Mouse (Mus musculus) natural killer cell, adult 2 months (primary cell): ENCODE measurements around the gene Ifi27.
"Not testable (repeated sequence)": the region's sequence is repeated elsewhere in the genome, so short reads cannot be mapped to it uniquely, and the experiment has no call there.

Experiments
- DNase-seq, 2 experiments: peaks; one replicate each; pipeline ENCODE4 v3.0.0; 2022; ENCODE audit warnings: low spot score in 2 of 2

The Ifi27 gene

DNA sequence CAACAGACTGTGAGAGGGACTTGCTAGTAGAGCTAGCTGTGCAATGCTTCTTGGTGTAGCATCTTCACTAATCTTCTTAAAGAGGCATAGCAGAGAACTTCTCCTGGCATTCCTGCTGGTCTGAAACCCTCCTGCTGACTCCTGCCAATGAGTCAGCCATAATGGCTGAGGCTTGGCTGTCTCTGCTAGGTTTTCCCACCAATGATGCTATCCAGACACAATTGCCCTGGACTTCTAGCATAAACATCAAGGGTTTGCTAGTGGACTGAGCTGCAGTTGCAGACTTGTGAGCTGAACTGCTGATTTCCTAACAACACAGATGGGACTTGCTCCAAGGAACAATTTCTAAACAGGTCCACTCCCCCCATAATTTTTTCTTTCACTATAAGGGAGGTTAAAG lies 19.4 kb downstream of the Ifi27 start:
- no peak for DNase-seq

DNA sequence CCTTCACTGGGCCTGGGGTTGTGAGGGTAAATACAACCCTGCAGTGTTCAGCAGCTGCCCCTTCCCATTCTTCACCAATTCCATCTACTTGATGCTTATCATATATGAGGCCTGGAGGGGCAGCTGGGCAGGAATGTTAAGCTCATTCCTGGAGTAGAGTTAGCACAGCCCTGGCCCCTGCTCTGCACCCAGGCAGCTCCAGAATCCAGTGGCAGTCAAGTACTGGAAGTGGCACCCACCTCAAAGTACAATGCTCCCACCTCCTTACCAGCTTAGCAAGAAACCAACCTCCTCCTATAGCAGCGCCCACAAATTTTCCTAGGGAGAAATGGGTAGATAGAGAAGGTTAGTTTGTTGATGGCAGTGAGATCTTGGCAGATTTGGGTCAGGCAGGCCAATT lies 22.7 kb downstream of the Ifi27 start:
- DNase-seq: not testable (repeated sequence)

DNA sequence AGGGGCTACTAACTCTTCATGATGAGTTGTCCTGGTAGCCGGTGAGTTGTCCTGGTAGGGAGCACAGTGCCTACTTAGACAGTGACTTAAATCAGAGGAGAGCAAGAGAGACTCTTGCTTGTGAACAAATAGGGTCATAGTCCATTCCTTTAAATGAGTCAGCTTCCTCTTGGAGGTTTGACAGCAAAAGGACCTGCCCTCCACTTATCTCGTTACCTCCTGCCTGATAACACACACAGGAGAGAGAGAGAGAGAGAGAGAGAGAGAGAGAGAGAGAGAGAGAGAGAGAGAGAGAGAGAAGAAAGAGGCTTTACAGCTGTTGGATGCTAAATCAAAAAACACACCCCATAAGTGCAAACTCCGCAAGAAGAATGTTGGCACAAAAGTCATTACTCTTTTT lies 23.1 kb downstream of the Ifi27 start, which contains the start of gene Ifi27l2b:
Gene Ifi27l2b, minus strand, starts transcription at position 84 of the 400 bp plus-strand sequence.
- no peak for DNase-seq

DNA sequence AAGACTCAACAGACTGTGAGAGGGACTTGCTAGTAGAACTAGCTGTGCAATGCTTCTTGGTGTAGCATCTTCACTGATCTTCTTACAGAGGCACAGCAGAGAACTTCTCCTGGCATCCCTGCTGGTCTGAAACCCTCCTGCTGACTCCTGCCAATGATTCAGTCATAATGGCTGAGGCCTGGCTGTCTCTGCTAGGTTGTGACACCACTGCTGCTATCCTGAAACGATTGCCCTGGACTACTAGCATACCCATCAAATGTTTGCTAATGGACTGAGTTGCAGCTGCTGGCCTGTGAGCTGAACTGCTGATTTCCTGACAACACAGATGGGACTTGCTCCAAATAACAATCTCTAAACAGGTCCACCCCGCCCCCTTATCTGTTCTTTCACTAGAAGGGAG lies 40.5 kb downstream of the Ifi27 start:
- no peak for DNase-seq

DNA sequence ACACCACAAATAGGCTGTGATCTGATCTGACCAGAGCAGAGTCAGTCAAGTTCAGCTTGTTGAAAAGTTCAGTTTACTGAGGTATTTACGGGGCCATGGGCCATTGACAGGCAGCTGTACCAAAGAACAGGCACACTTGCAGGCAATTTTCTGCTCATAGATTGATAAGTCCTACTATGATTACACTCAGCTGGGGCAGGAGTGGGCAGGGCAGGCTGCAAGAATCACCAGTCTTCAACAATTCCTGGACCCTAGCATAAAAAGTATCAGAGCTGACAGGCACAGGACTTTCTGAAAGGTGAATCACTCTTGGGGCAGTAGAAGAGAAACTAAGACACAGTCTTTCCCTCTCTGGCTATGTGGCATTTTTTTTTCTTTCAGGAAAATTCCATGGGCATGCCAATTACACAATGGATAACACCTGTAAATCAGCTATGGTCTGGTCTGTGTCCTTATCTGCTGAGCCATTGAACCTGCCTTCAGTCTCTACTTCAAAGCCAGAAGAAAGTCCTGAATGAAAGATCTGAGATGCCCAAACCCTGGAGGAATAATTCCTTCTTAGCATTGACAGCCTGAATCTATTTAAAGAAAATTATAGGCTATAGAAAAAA lies 42.9 kb downstream of the Ifi27 start:
- DNase-seq: no peak

DNA sequence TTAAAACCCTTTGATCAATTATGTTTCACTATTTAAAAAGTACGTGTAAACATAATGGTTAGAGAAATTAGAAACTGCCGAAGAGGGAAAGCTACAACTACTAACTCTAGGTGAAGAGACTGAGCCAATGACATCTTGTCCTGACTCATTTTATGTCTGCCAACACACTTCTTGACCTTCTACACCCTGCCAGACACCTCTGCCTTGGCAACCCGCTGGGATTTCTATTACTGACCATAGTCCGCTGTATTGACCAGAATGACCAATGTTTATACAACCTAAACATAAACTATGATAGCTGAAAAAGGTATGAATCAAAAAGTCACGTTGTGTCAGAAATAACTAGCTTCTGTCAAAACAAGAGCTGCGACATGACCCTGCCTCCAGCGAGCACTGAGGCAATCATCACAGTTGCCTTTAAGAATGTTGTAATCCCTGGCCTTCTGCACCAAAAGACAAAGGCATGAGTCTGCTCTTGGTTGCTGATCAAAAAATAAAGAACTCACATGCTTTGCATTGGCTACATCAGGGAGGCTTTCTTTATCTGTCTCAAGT lies 43.5 kb downstream of the Ifi27 start:
- DNase-seq: no peak

DNA sequence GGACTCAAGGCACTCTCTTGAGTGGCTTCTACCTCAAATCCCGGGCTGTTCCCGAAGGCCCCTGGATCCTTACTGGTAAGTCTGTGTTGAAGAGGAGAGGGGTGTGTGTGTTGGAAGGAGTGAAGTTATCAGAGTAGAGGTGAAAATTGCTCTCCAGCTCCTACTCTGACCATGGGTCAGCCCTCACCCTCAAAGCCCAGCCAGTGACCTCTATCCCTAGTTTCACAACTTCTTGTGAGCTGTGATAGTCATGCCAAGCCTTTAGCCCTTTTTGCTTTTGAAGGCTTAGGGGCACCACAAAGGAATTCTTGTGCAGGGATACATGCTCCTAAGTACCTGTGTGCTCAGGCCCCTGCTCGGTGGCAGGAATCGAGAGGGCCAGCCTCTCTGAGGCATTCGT lies 47.7 kb downstream of the Ifi27 start:
- no peak for DNase-seq

DNA sequence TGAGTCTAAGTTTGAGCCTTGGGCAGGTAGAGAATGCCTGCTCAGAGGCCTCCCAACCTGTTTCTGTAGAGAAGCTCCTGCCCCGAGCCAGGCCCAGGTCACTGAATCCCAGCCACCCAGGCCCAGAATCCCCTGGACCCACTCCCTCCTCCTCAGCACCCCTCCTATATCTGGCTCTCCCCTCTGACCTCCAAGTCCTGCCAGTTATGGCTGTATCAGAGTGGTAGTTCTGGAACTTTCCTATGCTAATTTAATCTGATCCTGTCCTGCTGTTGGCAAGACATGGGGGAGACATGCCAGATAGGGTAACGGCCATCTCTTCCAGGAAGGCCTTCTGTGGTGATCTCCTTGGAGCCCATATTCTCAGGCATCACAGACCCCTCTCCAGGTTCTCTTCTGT lies 48.8 kb downstream of the Ifi27 start:
- DNase-seq: no peak

DNA sequence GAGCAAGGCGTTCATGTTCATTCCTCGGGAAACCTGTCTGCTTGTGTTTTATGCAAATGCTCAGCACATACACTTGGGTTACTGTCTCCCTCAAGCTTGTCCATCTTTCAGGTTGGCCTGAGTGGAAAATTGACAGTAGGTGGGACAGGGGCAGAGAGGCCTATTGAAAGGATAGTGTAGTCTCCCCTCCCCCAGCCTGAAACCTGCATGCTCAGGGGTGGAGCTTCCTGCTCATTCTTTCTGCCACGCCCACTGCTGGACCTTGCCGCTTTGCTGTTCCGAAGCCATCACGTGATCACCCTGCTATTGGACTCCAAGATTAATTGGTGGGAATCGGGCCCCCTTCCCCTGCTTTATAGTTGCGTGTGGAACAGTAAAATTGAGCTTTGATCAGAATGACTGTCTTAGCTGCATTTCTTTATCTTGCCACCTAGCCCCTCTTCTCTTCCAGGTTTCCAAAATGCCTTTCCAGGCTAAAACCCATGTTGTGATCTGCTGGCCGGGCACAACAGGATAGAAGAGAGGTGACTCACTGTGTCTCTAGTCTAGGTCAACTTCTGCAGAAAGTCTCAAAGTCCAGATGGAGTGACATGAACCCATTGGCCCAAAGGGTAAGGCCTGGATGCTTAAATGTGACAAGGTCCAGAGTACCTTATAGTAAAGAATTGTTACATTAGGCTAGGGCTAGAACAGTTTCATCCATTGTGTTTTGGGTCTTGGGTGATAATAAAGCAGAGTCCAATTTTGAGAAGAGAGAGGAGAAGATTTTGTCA lies 50.4 kb downstream of the Ifi27 start:
- not testable (repeated sequence) for DNase-seq

DNA sequence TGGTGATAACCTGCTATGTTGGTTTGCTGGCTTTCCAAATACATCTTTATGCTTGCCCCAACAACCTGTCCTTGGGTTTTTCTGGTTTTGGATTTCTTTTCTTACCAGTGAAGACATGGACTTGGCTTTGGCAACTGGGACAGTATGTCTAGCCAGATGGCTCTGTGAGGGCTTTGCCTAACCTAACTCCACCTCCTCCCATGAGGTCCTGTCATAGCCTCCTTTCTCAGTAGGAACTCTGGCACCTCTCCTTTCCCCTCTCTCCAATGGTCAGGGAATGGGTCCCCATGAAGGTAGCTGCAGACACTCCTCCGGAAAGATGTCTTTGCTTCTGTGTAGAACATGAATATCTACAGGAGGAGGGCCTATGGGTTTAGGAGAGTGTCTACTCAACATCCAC lies 52.7 kb downstream of the Ifi27 start:
- no peak for DNase-seq

DNA sequence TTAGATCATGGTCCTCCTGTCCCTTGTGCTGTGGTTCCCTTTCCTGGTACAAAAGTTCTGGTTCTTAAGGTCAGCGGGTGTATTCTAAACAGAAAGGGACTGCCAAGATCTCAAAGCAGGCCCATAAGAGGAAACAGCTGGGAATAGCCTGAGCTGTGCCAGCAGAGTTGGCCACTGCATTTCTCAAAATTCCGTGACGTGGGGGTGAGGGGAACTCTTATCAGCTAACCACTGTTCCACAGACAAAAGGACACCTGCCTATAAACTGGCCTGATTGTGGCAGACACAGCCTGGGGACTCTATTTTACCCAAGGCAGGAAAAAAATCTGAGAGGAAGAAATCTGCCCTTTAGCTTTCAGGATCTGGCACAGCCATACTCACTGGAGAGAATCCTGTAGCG lies 53.3 kb downstream of the Ifi27 start:
- DNase-seq: no peak

DNA sequence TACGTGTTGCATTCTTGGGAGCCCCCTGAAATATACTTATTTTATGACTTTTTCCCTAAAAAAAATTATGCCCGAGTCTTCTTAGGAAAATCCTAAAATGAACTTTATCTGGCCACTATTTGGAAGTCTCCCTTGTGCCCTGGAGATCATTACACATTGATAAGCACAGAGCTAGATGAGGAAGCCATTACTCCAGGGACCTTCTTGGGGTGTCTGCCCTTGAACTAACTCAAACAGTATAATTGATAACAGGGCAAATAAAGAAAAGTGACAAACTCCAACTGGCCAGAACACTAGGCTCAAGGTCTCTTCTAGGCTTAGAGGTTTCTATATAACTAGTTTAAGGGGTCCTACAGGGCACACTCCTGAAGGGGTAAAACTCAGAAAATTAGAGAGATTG lies 53.7 kb downstream of the Ifi27 start:
- no peak for DNase-seq
